Mouse (Mus musculus) CH12.LX (cell line): ENCODE data around the gene Tcf7l1. TPM values are rescaled to one million over a fixed set of nuclear protein-coding genes. Genes with fewer than 3 reads are reported as not detected.

ENCODE experiments used
- DNase-seq: peaks from one replicate; pipeline ENCODE4 v3.0.0-alpha.2; 2013; ENCODE audit errors: extremely low read depth
- H3K27ac ChIP-seq: 2 replicates; pipeline ENCODE4 v1.5.1; 2012; ENCODE audit warnings: low read depth, mild to moderate bottlenecking, control low read depth, moderate library complexity; ENCODE audit not compliant: insufficient read depth
- H3K27me3 ChIP-seq: replicated peaks from 2 replicates; pipeline ENCODE3; 2012; ENCODE audit warnings: inconsistent platforms
- H3K36me3 ChIP-seq, 2 experiments: replicated peaks in 1 of 2; 2 replicates each; pipeline versions ENCODE3 to v1.6.1; 2012; ENCODE audit warnings: inconsistent platforms in 1 of 2, low read length in 1 of 2, mild to moderate bottlenecking in 1 of 2, mixed read lengths in 1 of 2, moderate library complexity in 1 of 2; ENCODE audit not compliant: control insufficient read depth in 1 of 2, insufficient read depth in 1 of 2
- H3K4me1 ChIP-seq, 2 experiments: 2 replicates each; pipeline ENCODE4 v1.6.1; 2012; ENCODE audit warnings: inconsistent platforms in 1 of 2, moderate library complexity in 1 of 2; ENCODE audit not compliant: insufficient read depth in 2 of 2, control insufficient read depth in 1 of 2
- H3K4me2 ChIP-seq: 2 replicates; pipeline ENCODE4 v1.6.1; 2012; ENCODE audit warnings: low read depth, mild to moderate bottlenecking, control low read depth; ENCODE audit not compliant: poor library complexity, insufficient read depth, severe bottlenecking
- H3K4me3 ChIP-seq, 3 experiments: fragments of 150-350 bp in 1 of 3; sonication (generic) in 1 of 3; replicated peaks in 1 of 3; 2 replicates each; pipeline versions ENCODE3 to v1.5.1; 2011 to 2012; ENCODE audit warnings: low read depth in 2 of 3, low read length in 2 of 3, mild to moderate bottlenecking in 2 of 3, moderate library complexity in 2 of 3, control low read depth in 1 of 3, improper control_type of control experiment in 1 of 3, inconsistent platforms in 1 of 3, mixed read lengths in 1 of 3; ENCODE audit not compliant: poor library complexity in 1 of 3
- H3K79me2 ChIP-seq: replicated peaks from 2 replicates; pipeline ENCODE4 v1.6.1; 2012; ENCODE audit warnings: mild to moderate bottlenecking, moderate library complexity; ENCODE audit not compliant: control insufficient read depth, poor library complexity, insufficient read depth, severe bottlenecking; ENCODE audit errors: extremely low read depth
- H3K9ac ChIP-seq: 2 replicates; pipeline ENCODE4 v1.6.1; 2012; ENCODE audit warnings: low read depth, mild to moderate bottlenecking, control low read depth, moderate library complexity; ENCODE audit not compliant: insufficient read depth
- H3K9me3 ChIP-seq: replicated peaks from 2 replicates; pipeline ENCODE3; 2012; ENCODE audit warnings: low read length, inconsistent platforms, mixed read lengths
- BHLHE40 ChIP-seq: IDR thresholded peaks from 2 replicates; pipeline ENCODE4 v1.6.1; 2011; ENCODE audit warnings: mild to moderate bottlenecking, low read depth, low read length, improper control_type of control experiment
- CHD1 ChIP-seq: IDR thresholded peaks from 2 replicates; pipeline ENCODE4 v1.6.1; 2012; ENCODE audit warnings: low read depth, low read length, improper control_type of control experiment, inconsistent platforms
- CTCF ChIP-seq, 2 experiments: IDR thresholded peaks in 1 of 2; conservative IDR thresholded peaks in 1 of 2; 2 replicates each; pipeline ENCODE4 v1.5.1; 2011 to 2012; ENCODE audit warnings: low read depth in 2 of 2, low read length in 2 of 2, improper control_type of control experiment in 1 of 2, inconsistent platforms in 1 of 2, mild to moderate bottlenecking in 1 of 2, moderate library complexity in 1 of 2
- E2F4 ChIP-seq: IDR thresholded peaks from 2 replicates; pipeline ENCODE4 v1.6.1; 2011; ENCODE audit warnings: low read depth, low read length, improper control_type of control experiment; ENCODE audit not compliant: insufficient replicate concordance
- ELF1 ChIP-seq: IDR thresholded peaks from 2 replicates; pipeline ENCODE4 v1.6.1; 2014; ENCODE audit warnings: low read depth, mild to moderate bottlenecking, inconsistent platforms, low read length, improper control_type of control experiment
- ETS1 ChIP-seq: conservative IDR thresholded peaks from 2 replicates; pipeline ENCODE4 v1.6.1; 2012; ENCODE audit warnings: low read depth, mild to moderate bottlenecking, inconsistent platforms, low read length, improper control_type of control experiment, moderate library complexity
- GABPA ChIP-seq: IDR thresholded peaks from 2 replicates; pipeline ENCODE4 v1.6.1; 2012; ENCODE audit warnings: low read depth, low read length, improper control_type of control experiment, inconsistent platforms; ENCODE audit not compliant: insufficient replicate concordance
- HCFC1 ChIP-seq: IDR thresholded peaks from 2 replicates; pipeline ENCODE4 v1.6.1; 2012; ENCODE audit warnings: low read depth, mild to moderate bottlenecking, inconsistent platforms, low read length, improper control_type of control experiment
- IRF4 ChIP-seq: IDR thresholded peaks from 2 replicates; pipeline ENCODE4 v1.6.1; 2014; ENCODE audit warnings: low read depth, mild to moderate bottlenecking, inconsistent platforms, low read length, improper control_type of control experiment
- JUN ChIP-seq: IDR thresholded peaks from 2 replicates; pipeline ENCODE4 v1.6.1; 2011; ENCODE audit warnings: low read depth, mild to moderate bottlenecking, low read length, improper control_type of control experiment, moderate library complexity; ENCODE audit not compliant: insufficient read depth
- JUND ChIP-seq: conservative IDR thresholded peaks from 2 replicates; pipeline ENCODE4 v1.6.1; 2011; ENCODE audit warnings: low read depth, low read length, improper control_type of control experiment
- KAT2A ChIP-seq: IDR thresholded peaks from 2 replicates; pipeline ENCODE4 v1.6.1; 2012; ENCODE audit warnings: low read length, improper control_type of control experiment, inconsistent platforms; ENCODE audit not compliant: insufficient replicate concordance
- MAX ChIP-seq: IDR thresholded peaks from 2 replicates; pipeline ENCODE4 v1.6.1; 2011; ENCODE audit warnings: low read length, improper control_type of control experiment
- MAZ ChIP-seq: IDR thresholded peaks from 2 replicates; pipeline ENCODE4 v1.6.1; 2012; ENCODE audit warnings: low read depth, mild to moderate bottlenecking, inconsistent platforms, low read length, improper control_type of control experiment, moderate library complexity
- MEF2A ChIP-seq: IDR thresholded peaks from 2 replicates; pipeline ENCODE4 v1.6.1; 2014; ENCODE audit warnings: low read depth, mild to moderate bottlenecking, inconsistent platforms, low read length, improper control_type of control experiment, borderline replicate concordance
- MXI1 ChIP-seq: IDR thresholded peaks from 2 replicates; pipeline ENCODE4 v1.6.1; 2011; ENCODE audit warnings: mild to moderate bottlenecking, low read depth, low read length, improper control_type of control experiment
- MYC ChIP-seq: IDR thresholded peaks from 2 replicates; pipeline ENCODE4 v1.6.1; 2011; ENCODE audit warnings: low read depth, mild to moderate bottlenecking, improper control_type of control experiment, low read length
- NELFE ChIP-seq: IDR thresholded peaks from 2 replicates; pipeline ENCODE4 v1.6.1; 2011; ENCODE audit warnings: low read depth, low read length, improper control_type of control experiment
- NRF1 ChIP-seq: IDR thresholded peaks from 2 replicates; pipeline ENCODE4 v1.6.1; 2014; ENCODE audit warnings: low read depth, mild to moderate bottlenecking, inconsistent platforms, low read length, improper control_type of control experiment, moderate library complexity
- PAX5 ChIP-seq: IDR thresholded peaks from 2 replicates; pipeline ENCODE4 v1.6.1; 2012; ENCODE audit warnings: low read length, inconsistent platforms, mixed read lengths
- POLR2A ChIP-seq: IDR thresholded peaks from 2 replicates; pipeline ENCODE4 v1.6.1; 2011; ENCODE audit warnings: low read depth, mild to moderate bottlenecking, improper control_type of control experiment, low read length
- RAD21 ChIP-seq: IDR thresholded peaks from 2 replicates; pipeline ENCODE4 v1.6.1; 2011; ENCODE audit warnings: low read depth, mild to moderate bottlenecking, low read length, improper control_type of control experiment, moderate library complexity
- RCOR1 ChIP-seq: conservative IDR thresholded peaks from 2 replicates; pipeline ENCODE4 v1.6.1; 2012; ENCODE audit warnings: low read depth, mild to moderate bottlenecking, inconsistent platforms, low read length, improper control_type of control experiment
- SIN3A ChIP-seq: IDR thresholded peaks from 2 replicates; pipeline ENCODE4 v1.6.1; 2012; ENCODE audit warnings: low read length, improper control_type of control experiment, inconsistent platforms
- SMC3 ChIP-seq: IDR thresholded peaks from 2 replicates; pipeline ENCODE4 v1.6.1; 2011; ENCODE audit warnings: low read depth, low read length, improper control_type of control experiment
- TBP ChIP-seq: conservative IDR thresholded peaks from 2 replicates; pipeline ENCODE4 v1.6.1; 2011; ENCODE audit warnings: low read depth, low read length, improper control_type of control experiment
- TCF12 ChIP-seq: IDR thresholded peaks from 2 replicates; pipeline ENCODE4 v1.6.1; 2014; ENCODE audit warnings: low read depth, mild to moderate bottlenecking, inconsistent platforms, low read length, improper control_type of control experiment
- UBTF ChIP-seq: IDR thresholded peaks from 2 replicates; pipeline ENCODE4 v1.6.1; 2012; ENCODE audit warnings: low read depth, mild to moderate bottlenecking, inconsistent platforms, low read length, improper control_type of control experiment, moderate library complexity
- USF1 ChIP-seq: IDR thresholded peaks from 2 replicates; pipeline ENCODE4 v1.6.1; 2014; ENCODE audit warnings: low read depth, mild to moderate bottlenecking, inconsistent platforms, low read length, improper control_type of control experiment
- USF2 ChIP-seq: conservative IDR thresholded peaks from 2 replicates; pipeline ENCODE4 v1.6.1; 2011; ENCODE audit warnings: low read depth, low read length, improper control_type of control experiment
- ZKSCAN1 ChIP-seq: IDR thresholded peaks from 2 replicates; pipeline ENCODE4 v1.6.1; 2012; ENCODE audit warnings: low read depth, inconsistent platforms, low read length, improper control_type of control experiment, borderline replicate concordance
- ZMIZ1 ChIP-seq: IDR thresholded peaks from 2 replicates; pipeline ENCODE4 v1.6.1; 2012; ENCODE audit warnings: low read depth, mild to moderate bottlenecking, inconsistent platforms, low read length, improper control_type of control experiment
- ZNF384 ChIP-seq: IDR thresholded peaks from 2 replicates; pipeline ENCODE4 v1.6.1; 2012; ENCODE audit warnings: low read depth, low read length, improper control_type of control experiment, inconsistent platforms
- dilution Hi-C: fragments of 300-500 bp; cut with MboI; formaldehyde crosslinking; loops from 2 replicates; pipeline ENCODE4 v1.14.3; 2020; ENCODE audit warnings: low sequenced_read_pairs; ENCODE audit not compliant: extremely low pct_unique_long_range_greater_than_20kb, extremely low pct_ligation_motif_present
- in situ Hi-C: fragments of 300-500 bp; cut with MboI; formaldehyde crosslinking; loops from 3 replicates; pipeline ENCODE4 v1.14.3; 2019; ENCODE audit warnings: low sequenced_read_pairs, low pct_ligation_motif_present, low pct_unique_long_range_greater_than_20kb, mixed read lengths
- polyA plus RNA-seq: library from polyadenylated mRNA; unstranded; fragments of >175 nt; gene quantifications from 2 replicates; pipeline ENCODE4 v1.2.1, GENCODE M21; 2012; ENCODE audit warnings: low read depth; ENCODE audit not compliant: insufficient read length
- total RNA-seq, 2 experiments: library from RNA; depleted of rRNA; stranded (reverse); fragments of 300-350 nt in 1 of 2; fragments of >200 nt in 1 of 2; gene quantifications; 2 replicates each; pipeline ENCODE4 v1.2.3; 2012 to 2014

The Tcf7l1 gene
- total and polyA plus RNA-seq, 3 experiments, result 0.13 to 9.9 (median 0.47) TPM

- Histone ChIP-seq H3K79me2 (no peaks in the 10 kb centered on the region), H3K4me2 (no peak overlapping the region), H3K4me1 (peaks cover 4 to 13% of the 10 kb centered on the region in 2 experiments), H3K9me3 (no peaks in the 10 kb centered on the region), H3K27me3 (no peaks in the 10 kb centered on the region), H3K27ac (no peak overlapping the region), H3K9ac (no peak overlapping the region), H3K36me3 (no peaks in the 10 kb centered on the region), H3K4me3 (no peak overlapping the region)
- DNase-seq, result no peak
- in situ Hi-C loops (no loop called here), dilution Hi-C loops (no loop called here)
- TF ChIP-seq PAX5 (no peak), RAD21 (no peak), TCF12 (no peak), CHD1 (no peak), JUND (no peak), USF1 (no peak), UBTF (no peak), E2F4 (no peak), MAX (no peak), TBP (no peak), CTCF (conservative IDR thresholded peaks at IDR 0.05 in 1 of 2, IDR thresholded peaks at IDR 0.05 in 1 of 2; ENCODE audit: low read depth in 2 of 2, low read length in 2 of 2) (no peak), ZMIZ1 (no peak), RCOR1 (no peak), IRF4 (no peak), ZKSCAN1 (no peak), USF2 (no peak), GABPA (no peak), MXI1 (no peak), ZNF384 (no peak), MAZ (no peak)
Observed at GRCm38 (mm10) chr6:72755267-72755889, 33.7 kb downstream of the Tcf7l1 start.

GRCm38 (mm10) chr6:72754215-72754614 is 34.8 kb downstream of the Tcf7l1 start:
- in situ Hi-C loops (no loop called here), dilution Hi-C loops (no loop called here)
- Histone ChIP-seq H3K9ac (no peak overlapping the region), H3K27ac (no peak overlapping the region), H3K79me2 (no peaks in the 10 kb centered on the region), H3K4me2 (no peak overlapping the region), H3K4me3 (no peak overlapping the region), H3K36me3 (no peaks in the 10 kb centered on the region), H3K4me1 (peaks cover 4 to 12% of the 10 kb centered on the region in 2 experiments), H3K9me3 (no peaks in the 10 kb centered on the region), H3K27me3 (no peaks in the 10 kb centered on the region)
- no peak for TF ChIP-seq ELF1
- TF ChIP-seq NRF1, result no peak
- no peak for TF ChIP-seq POLR2A
- no peak for TF ChIP-seq MAZ
- TF ChIP-seq SMC3, result no peak
- TF ChIP-seq ETS1, result no peak
- TF ChIP-seq NELFE, result no peak
- no peak for TF ChIP-seq USF1
- TF ChIP-seq ZMIZ1, result no peak
- no peak for TF ChIP-seq HCFC1
- no peak for TF ChIP-seq SIN3A
- no peak for TF ChIP-seq MYC
- TF ChIP-seq JUND, result no peak
- no peak for TF ChIP-seq CTCF (conservative IDR thresholded peaks at IDR 0.05 in 1 of 2, IDR thresholded peaks at IDR 0.05 in 1 of 2; ENCODE audit: low read depth in 2 of 2, low read length in 2 of 2)
- no peak for TF ChIP-seq MEF2A
- no peak for TF ChIP-seq BHLHE40
- no peak for TF ChIP-seq CHD1
- no peak for TF ChIP-seq JUN
- TF ChIP-seq TBP, result no peak
- no peak for TF ChIP-seq KAT2A
- no peak for DNase-seq
